Mouse (Mus musculus): Measurements from ENCODE around the gene Clint1. TPM values are rescaled to one million over a fixed set of nuclear protein-coding genes. Genes with fewer than 3 reads are reported as not detected.

Clint1 gene
- polyA plus RNA-seq, 1 experiment from 2014 or later, result 72.7 TPM

DNA sequence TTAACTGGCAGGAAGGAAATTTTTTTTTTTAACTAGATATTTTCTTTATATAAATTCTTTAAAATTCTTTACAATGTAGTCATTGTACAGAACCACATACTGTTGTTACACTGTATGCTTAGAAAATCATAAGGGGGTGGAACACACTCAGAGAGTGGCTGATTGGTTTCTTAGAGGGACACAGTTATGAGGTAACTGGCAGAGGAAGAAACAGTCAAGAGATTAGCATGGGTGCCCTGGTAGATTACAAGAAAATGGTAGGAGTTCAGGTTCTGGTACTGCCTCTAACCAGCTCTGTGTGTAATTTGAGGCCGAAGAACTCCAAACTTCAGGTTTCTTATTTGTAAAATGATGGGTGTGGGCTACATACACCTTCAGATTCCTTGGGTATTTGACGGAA is 2.1 kb downstream of the Clint1 start:
- TF ChIP-seq CTCF (IDR thresholded peaks at IDR 0.05; ENCODE audit: low read depth), result no peak
- ATAC-seq (ENCODE audit: insufficient read depth) (no peak), DNase-seq (no peak)
- Histone ChIP-seq H3K27ac (ENCODE audit: low read depth) (no peak overlapping the region), H3K4me1 (ENCODE audit: insufficient read depth) (peaks cover 3% of the 10 kb centered on the region; the same call in 1 of the 2 replicates), H3K27me3 (ENCODE audit: insufficient read depth, low read length) (no peaks in the 10 kb centered on the region), H3K4me3 (ENCODE audit: low read depth, low read length) (no peak overlapping the region), H3K4me2 (peak overlapping the region; percentile 59; the same call in 1 of the 2 replicates), H3K9me3 (ENCODE audit: low read depth, low read length) (no peaks in the 10 kb centered on the region), H3K9ac (no peak overlapping the region; the same call in 1 of the 2 replicates), H3K36me3 (ENCODE audit: insufficient read depth) (peaks cover 12% of the 10 kb centered on the region; the same call in 1 of the 2 replicates)
- WGBS, result 91% methylated on average over 2 of the region's 2 CpGs

DNA sequence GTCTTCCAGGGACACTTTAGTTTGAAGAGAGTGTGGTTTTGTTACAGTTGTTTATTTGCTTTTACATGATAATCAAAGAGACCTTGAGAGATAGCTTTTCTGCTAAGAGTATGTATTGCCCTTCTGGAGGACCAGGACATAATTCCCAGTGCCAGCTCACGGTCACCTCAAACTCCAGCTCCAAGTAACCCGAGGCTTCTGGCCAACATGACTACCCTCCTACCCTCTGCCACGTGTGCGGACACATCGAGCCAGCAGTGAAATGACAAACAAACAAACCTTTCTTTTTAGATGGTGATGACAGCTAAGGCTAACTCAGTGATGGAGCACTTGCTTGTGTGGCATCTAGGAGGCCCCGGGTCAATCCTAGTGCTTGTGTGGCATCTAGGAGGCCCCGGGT is 2.5 kb downstream of the Clint1 start:
- no peak overlapping the region; the same call in 1 of the 2 replicates for H3K9ac ChIP-seq

DNA sequence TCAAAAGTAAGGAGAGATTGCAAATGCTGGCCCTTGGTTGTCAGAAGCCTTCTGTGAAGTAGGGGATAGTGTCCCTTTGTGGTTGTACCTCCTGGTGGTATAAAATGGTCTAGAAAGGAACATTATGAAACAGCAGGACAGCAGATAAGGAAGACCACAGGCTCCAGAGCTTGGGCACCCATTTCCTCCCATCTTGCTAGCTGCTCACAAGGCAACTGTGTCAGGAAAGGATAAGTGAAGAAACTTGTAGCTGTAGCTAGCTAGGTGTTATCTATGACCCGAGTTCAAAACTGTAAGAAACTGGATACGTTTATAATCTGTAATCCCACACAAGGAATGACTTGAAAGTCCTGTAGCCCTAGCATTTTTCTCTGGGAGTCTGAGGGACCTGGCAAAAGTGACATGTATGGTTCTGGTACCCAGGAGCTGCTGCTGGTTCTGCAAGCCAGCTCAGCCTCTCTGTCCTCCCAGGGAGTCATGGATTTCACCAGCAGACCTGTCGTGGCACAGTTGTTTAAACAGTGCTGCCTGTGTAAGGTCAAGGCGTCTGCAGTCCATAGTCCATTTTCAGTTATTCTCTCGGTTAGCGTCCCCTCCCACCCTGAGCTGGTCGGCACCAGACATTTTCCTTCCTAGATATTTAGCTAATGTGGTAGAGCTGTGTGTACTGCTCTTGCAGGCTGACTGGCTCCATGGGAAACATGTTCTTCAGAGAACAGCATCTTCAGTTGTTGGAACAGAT is 3.7 kb downstream of the Clint1 start:
- Histone ChIP-seq H3K27me3 (ENCODE audit: insufficient read depth, low read length) (no peaks in the 10 kb centered on the region), H3K9me3 (ENCODE audit: low read depth, low read length) (no peaks in the 10 kb centered on the region; the same call in 1 of the 2 replicates), H3K4me2 (peak overlapping the region; percentile 21), H3K36me3 (ENCODE audit: insufficient read depth) (peaks cover 18% of the 10 kb centered on the region; the same call in 1 of the 2 replicates), H3K4me1 (ENCODE audit: insufficient read depth) (peaks cover 3% of the 10 kb centered on the region; the same call in 1 of the 2 replicates), H3K27ac (ENCODE audit: low read depth) (no peak overlapping the region), H3K4me3 (ENCODE audit: low read depth, low read length) (no peak overlapping the region), H3K9ac (no peak overlapping the region)
- ATAC-seq (ENCODE audit: insufficient read depth) (no peak), DNase-seq (no peak)
- 33% methylated on average over 7 of the region's 7 CpGs for WGBS
- no peak for TF ChIP-seq CTCF (IDR thresholded peaks at IDR 0.05; ENCODE audit: low read depth)

More for the DNA sequence above, 2.5 kb downstream of the Clint1 start:
- peaks cover 14% of the 10 kb centered on the region; the same call in 1 of the 2 replicates for H3K36me3 ChIP-seq (ENCODE audit: insufficient read depth)
- no peaks in the 10 kb centered on the region for H3K9me3 ChIP-seq (ENCODE audit: low read depth, low read length)
- TF ChIP-seq CTCF (IDR thresholded peaks at IDR 0.05; ENCODE audit: low read depth), result no peak
- no peak overlapping the region for H3K27ac ChIP-seq (ENCODE audit: low read depth)
- H3K4me2 ChIP-seq, result peak overlapping the region; percentile 15; the same call in 1 of the 2 replicates
- H3K27me3 ChIP-seq (ENCODE audit: insufficient read depth, low read length), result no peaks in the 10 kb centered on the region
- ATAC-seq (ENCODE audit: insufficient read depth) (no peak), DNase-seq (no peak)
- 34% methylated on average over 7 of the region's 7 CpGs for WGBS
- H3K4me1 ChIP-seq (ENCODE audit: insufficient read depth), result peaks cover 3% of the 10 kb centered on the region; the same call in 1 of the 2 replicates
- no peak overlapping the region for H3K4me3 ChIP-seq (ENCODE audit: low read depth, low read length)

DNA sequence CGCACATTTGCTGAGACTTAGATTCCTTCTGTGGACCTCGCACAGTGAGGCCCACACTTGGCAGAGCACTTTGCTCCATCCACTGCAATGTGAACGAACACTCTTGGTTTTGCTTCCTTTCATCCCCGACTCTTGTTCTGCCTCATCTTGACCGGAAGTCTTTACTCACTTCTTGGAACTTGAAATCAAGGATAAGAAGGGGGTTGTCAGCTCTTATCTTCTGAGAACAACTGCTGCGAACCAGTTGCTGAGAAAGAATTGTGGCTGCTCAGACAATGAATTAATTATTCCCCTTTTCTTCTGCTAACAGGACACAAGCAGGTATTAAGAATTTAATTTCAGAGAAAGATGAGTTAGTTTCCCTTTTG is 4.3 kb downstream of the Clint1 start:
- no peaks in the 10 kb centered on the region for H3K27me3 ChIP-seq (ENCODE audit: insufficient read depth, low read length)
- 33% methylated on average over 6 of the region's 6 CpGs for WGBS
- H3K9ac ChIP-seq, result no peak overlapping the region
- TF ChIP-seq CTCF (IDR thresholded peaks at IDR 0.05; ENCODE audit: low read depth), result no peak
- peaks cover 3% of the 10 kb centered on the region; the same call in 1 of the 2 replicates for H3K4me1 ChIP-seq (ENCODE audit: insufficient read depth)
- no peak overlapping the region for H3K27ac ChIP-seq (ENCODE audit: low read depth)
- no peak for ATAC-seq (ENCODE audit: insufficient read depth)
- no peak overlapping the region for H3K4me3 ChIP-seq (ENCODE audit: low read depth, low read length)
- no peak overlapping the region for H3K4me2 ChIP-seq
- H3K36me3 ChIP-seq (ENCODE audit: insufficient read depth), result peaks cover 20% of the 10 kb centered on the region; the same call in 1 of the 2 replicates
- DNase-seq, result no peak
- H3K9me3 ChIP-seq (ENCODE audit: low read depth, low read length), result no peaks in the 10 kb centered on the region; the same call in 1 of the 2 replicates

DNA sequence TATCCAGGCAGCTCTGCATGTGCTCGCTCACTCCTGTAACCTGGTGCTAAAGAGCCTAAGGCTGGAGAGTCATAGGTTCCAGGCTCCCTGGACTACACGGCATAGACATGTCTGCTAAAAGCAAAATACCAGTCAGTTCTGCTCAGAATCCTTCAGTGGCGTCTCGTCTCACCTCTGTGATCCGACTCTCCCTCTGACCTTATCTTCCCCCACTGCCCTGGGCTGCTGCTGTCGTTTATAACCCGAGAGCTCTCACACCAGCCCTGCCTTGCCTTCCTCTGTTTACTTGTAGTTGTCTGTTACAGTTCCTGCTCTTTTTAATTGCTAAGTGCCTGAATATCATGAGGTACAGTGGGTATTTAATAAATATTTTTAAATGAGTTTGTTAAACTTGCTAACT is 9.5 kb downstream of the Clint1 start:
- no peak overlapping the region for H3K4me2 ChIP-seq
- 41% methylated on average over 7 of the region's 7 CpGs for WGBS
- no peak overlapping the region for H3K9ac ChIP-seq
- DNase-seq (no peak), ATAC-seq (ENCODE audit: insufficient read depth) (no peak)
- no peaks in the 10 kb centered on the region; the same call in 1 of the 2 replicates for H3K9me3 ChIP-seq (ENCODE audit: low read depth, low read length)
- TF ChIP-seq CTCF (IDR thresholded peaks at IDR 0.05; ENCODE audit: low read depth), result no peak
- no peak overlapping the region for H3K4me3 ChIP-seq (ENCODE audit: low read depth, low read length)
- H3K36me3 ChIP-seq (ENCODE audit: insufficient read depth), result 0 out of 2 replicates have a peak, but pooled peaks cover 12% of the 10 kb centered on the region
- H3K27me3 ChIP-seq (ENCODE audit: insufficient read depth, low read length), result no peaks in the 10 kb centered on the region
- no peak overlapping the region for H3K27ac ChIP-seq (ENCODE audit: low read depth)
- no peaks in the 10 kb centered on the region for H3K4me1 ChIP-seq (ENCODE audit: insufficient read depth)

- 86% methylated on average over 3 of the region's 3 CpGs for WGBS
- Histone ChIP-seq H3K4me3 (ENCODE audit: low read depth, low read length) (no peak overlapping the region), H3K4me2 (no peak overlapping the region), H3K36me3 (ENCODE audit: insufficient read depth) (0 out of 2 replicates have a peak, but pooled peaks cover 11% of the 10 kb centered on the region), H3K9me3 (ENCODE audit: low read depth, low read length) (no peaks in the 10 kb centered on the region; the same call in 1 of the 2 replicates), H3K9ac (no peak overlapping the region), H3K4me1 (ENCODE audit: insufficient read depth) (no peaks in the 10 kb centered on the region), H3K27ac (ENCODE audit: low read depth) (no peak overlapping the region), H3K27me3 (ENCODE audit: insufficient read depth, low read length) (no peaks in the 10 kb centered on the region)
- DNase-seq, result no peak
- TF ChIP-seq CTCF (IDR thresholded peaks at IDR 0.05; ENCODE audit: low read depth), result no peak
- no peak for ATAC-seq (ENCODE audit: insufficient read depth)
Observed at GRCm38 (mm10) chr11:45864409-45864808, 12.6 kb downstream of the Clint1 start.

DNA sequence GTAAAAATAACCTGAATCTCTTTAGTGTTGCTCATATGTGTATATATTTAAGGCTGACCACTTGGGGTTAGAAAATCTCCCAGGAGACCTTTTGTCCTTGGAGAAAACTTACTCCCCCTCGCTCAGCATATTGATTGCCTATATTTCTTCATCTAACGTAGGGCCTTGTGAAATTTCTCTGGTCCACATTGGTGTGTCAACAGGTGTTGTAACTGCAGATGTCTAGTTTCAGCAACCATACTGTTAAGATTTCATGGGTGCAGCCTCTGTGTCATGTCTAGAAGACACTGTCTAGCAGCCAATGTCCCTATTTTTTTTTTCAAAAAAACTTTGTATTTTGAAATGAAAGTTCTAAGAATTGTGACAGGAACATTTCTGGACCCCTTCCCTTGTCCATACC is 14.0 kb downstream of the Clint1 start:
- H3K9me3 ChIP-seq (ENCODE audit: low read depth, low read length), result no peaks in the 10 kb centered on the region
- TF ChIP-seq CTCF (IDR thresholded peaks at IDR 0.05; ENCODE audit: low read depth), result no peak
- WGBS, result 86% methylated on average over 2 of the region's 2 CpGs
- peaks cover 14% of the 10 kb centered on the region; the same call in 1 of the 2 replicates for H3K36me3 ChIP-seq (ENCODE audit: insufficient read depth)
- H3K27ac ChIP-seq (ENCODE audit: low read depth), result no peak overlapping the region
- no peaks in the 10 kb centered on the region for H3K27me3 ChIP-seq (ENCODE audit: insufficient read depth, low read length)
- H3K4me1 ChIP-seq (ENCODE audit: insufficient read depth), result no peaks in the 10 kb centered on the region
- no peak overlapping the region for H3K9ac ChIP-seq
- H3K4me3 ChIP-seq (ENCODE audit: low read depth, low read length), result no peak overlapping the region
- DNase-seq (no peak), ATAC-seq (ENCODE audit: insufficient read depth) (no peak)
- H3K4me2 ChIP-seq, result no peak overlapping the region

Measured in lung, embryonic 14.5 days (tissue).